Mouse (Mus musculus) lung, adult 2 months (tissue): ENCODE measurements around the gene Hoxc5.

Source experiments
- CTCF ChIP-seq: fragments of 200-500 bp; IDR thresholded peaks from 2 replicates; pipeline ENCODE4 v1.5.1; 2011; ENCODE audit warnings: mild to moderate bottlenecking, low read length, control low read depth; ENCODE audit not compliant: insufficient read depth
- POLR2A ChIP-seq: fragments of 200-500 bp; IDR thresholded peaks from 2 replicates; pipeline ENCODE4 v1.6.1; 2011; ENCODE audit warnings: low read depth, mild to moderate bottlenecking, control low read depth, low read length, borderline replicate concordance; ENCODE audit errors: extremely low read depth

GRCm38 (mm10) chr15:102955833-102956640, 11.2 kb upstream of the Hoxc5 start:
- TF ChIP-seq POLR2A: no peak
- no peak for TF ChIP-seq CTCF
